In the genomic region with DNA sequence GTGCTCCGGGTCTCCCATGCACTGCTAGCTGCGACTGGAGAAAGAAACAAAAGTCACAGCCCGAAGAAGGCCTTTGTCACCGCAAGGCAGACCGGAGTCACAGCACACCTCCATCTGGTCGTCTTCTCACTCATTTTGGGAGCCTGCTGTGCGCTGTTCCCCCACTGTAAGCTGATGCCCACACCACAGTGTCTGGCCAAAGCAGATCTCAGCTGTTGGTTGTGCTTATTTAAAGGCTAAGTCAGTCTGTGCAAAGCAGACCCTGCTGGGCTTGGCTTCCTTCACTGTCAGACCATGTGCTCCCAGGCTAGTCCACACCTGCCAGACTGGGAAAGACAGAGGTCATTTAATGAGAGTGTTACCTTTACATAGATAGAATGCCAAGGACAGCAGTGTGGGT, we compare ENCODE assay signal across 11 mouse cellular contexts.
DNase-seq lines count a peak whose midpoint lies in the region; ATAC-seq and TF ChIP-seq lines count a peak whose summit lies in the region.
"Had no signal": no experiment of that assay in that cellular context is flagged by ENCODE, and none has a peak within 500 bp of the region (broad histone marks: within the 10 kb centered on the region; RNA-seq: fewer than 3 reads in every experiment).

No protein-coding gene starts in this region.

- peak; percentile 26 to 50 for DNase-seq in left cerebral cortex, postnatal 25 days (ENCODE audit: low spot score in 2 of 2)
- DNase-seq in left cerebral cortex, adult 18-20 months (ENCODE audit: low spot score in 2 of 2): no peak
- DNase-seq in cerebellum, postnatal 14 days: peak; percentile 73 to 74
- no peak for DNase-seq in forebrain, postnatal 0 days
- no peak for DNase-seq in liver, embryonic 11.5 days (ENCODE audit: low spot score)
- DNase-seq in layer of hippocampus, adult 11-12 months (ENCODE audit: low spot score): no peak
- DNase-seq: adrenal gland, postnatal 36 days; lung, postnatal 36 days had no signal

- H3K27me3 ChIP-seq in forebrain, postnatal 0 days (ENCODE audit: insufficient read depth, low read length): no peaks in the 10 kb centered on the region
- no peaks in the 10 kb centered on the region for H3K27me3 ChIP-seq in midbrain, embryonic 15.5 days (replicated peaks)
- H3K27me3 ChIP-seq in liver, embryonic 11.5 days (replicated peaks; ENCODE audit: control insufficient read depth, insufficient read depth, low read length): no peaks in the 10 kb centered on the region
- no peaks in the 10 kb centered on the region for H3K27me3 ChIP-seq in neural tube, embryonic 15.5 days (replicated peaks)

- no peaks in the 10 kb centered on the region for H3K9me3 ChIP-seq in forebrain, postnatal 0 days (ENCODE audit: low read length)
- no peaks in the 10 kb centered on the region for H3K9me3 ChIP-seq in midbrain, embryonic 15.5 days
- peaks cover 3% of the 10 kb centered on the region; the same call in 1 of the 2 replicates for H3K9me3 ChIP-seq in liver, embryonic 11.5 days (ENCODE audit: control insufficient read depth, low read length)
- no peaks in the 10 kb centered on the region for H3K9me3 ChIP-seq in neural tube, embryonic 15.5 days (replicated peaks)

- H3K4me2 ChIP-seq in forebrain, postnatal 0 days (ENCODE audit: low read depth): no peak overlapping the region
- H3K4me2 ChIP-seq in midbrain, embryonic 15.5 days: no peak overlapping the region
- H3K4me2 ChIP-seq in liver, embryonic 11.5 days: no peak overlapping the region
- H3K4me2 ChIP-seq in neural tube, embryonic 15.5 days: no peak overlapping the region

- WGBS in forebrain, postnatal 0 days: 48% methylated on average over 7 of the region's 7 CpGs
- 57% methylated on average over 7 of the region's 7 CpGs for WGBS in midbrain, embryonic 15.5 days
- WGBS in liver, embryonic 11.5 days: 67% methylated on average over 7 of the region's 7 CpGs
- WGBS in neural tube, embryonic 15.5 days: 59% methylated on average over 7 of the region's 7 CpGs

- peak; percentile 34 for ATAC-seq in forebrain, postnatal 0 days
- ATAC-seq in midbrain, embryonic 15.5 days (replicated peaks): no peak
- no peak for ATAC-seq in liver, embryonic 11.5 days (replicated peaks; ENCODE audit: low FRiP score)
- no peak for ATAC-seq in neural tube, embryonic 15.5 days (ENCODE audit: low FRiP score)

- intact Hi-C loops in left cerebral cortex, postnatal 25 days (cut with DNase I): loop anchor here (10.0 kb wide), 1 partner anchor 210 kb away; no protein-coding TSS in a partner anchor

- peaks cover 15% of the 10 kb centered on the region for H3K4me1 ChIP-seq in forebrain, postnatal 0 days (ENCODE audit: insufficient read depth)
- peaks cover 49% of the 10 kb centered on the region for H3K4me1 ChIP-seq in midbrain, embryonic 15.5 days
- no peaks in the 10 kb centered on the region for H3K4me1 ChIP-seq in liver, embryonic 11.5 days (replicated peaks; ENCODE audit: control insufficient read depth, insufficient read depth, low read length)
- peaks cover 41% of the 10 kb centered on the region for H3K4me1 ChIP-seq in neural tube, embryonic 15.5 days

- no peak overlapping the region for H3K27ac ChIP-seq in forebrain, postnatal 0 days (ENCODE audit: low read depth, low read length)
- 0 out of 2 replicates have a peak overlapping the region, but pooled peaks have one; percentile 10 for H3K27ac ChIP-seq in midbrain, embryonic 15.5 days
- no peak overlapping the region for H3K27ac ChIP-seq in liver, embryonic 11.5 days (ENCODE audit: low read depth, low read length)
- H3K27ac ChIP-seq in neural tube, embryonic 15.5 days (replicated peaks): no peak overlapping the region

- H3K36me3 ChIP-seq in forebrain, postnatal 0 days (ENCODE audit: insufficient read depth): no peaks in the 10 kb centered on the region
- H3K36me3 ChIP-seq in midbrain, embryonic 15.5 days (replicated peaks): no peaks in the 10 kb centered on the region
- no peaks in the 10 kb centered on the region for H3K36me3 ChIP-seq in liver, embryonic 11.5 days (ENCODE audit: control insufficient read depth, insufficient read depth, low read length)
- no peaks in the 10 kb centered on the region for H3K36me3 ChIP-seq in neural tube, embryonic 15.5 days
- H3K36me3 ChIP-seq: G1E had no signal

- H3K9ac ChIP-seq in forebrain, postnatal 0 days: no peak overlapping the region
- H3K9ac ChIP-seq in midbrain, embryonic 15.5 days: no peak overlapping the region
- H3K9ac ChIP-seq in liver, embryonic 11.5 days (ENCODE audit: low read depth, low read length): no peak overlapping the region
- H3K9ac ChIP-seq in neural tube, embryonic 15.5 days (replicated peaks): no peak overlapping the region

- no peak for TF ChIP-seq CTCF in forebrain, postnatal 0 days (IDR thresholded peaks at IDR 0.05; ENCODE audit: low read depth)

- no peak overlapping the region for H3K4me3 ChIP-seq in forebrain, postnatal 0 days (ENCODE audit: low read depth, low read length)
- H3K4me3 ChIP-seq in midbrain, embryonic 15.5 days: no peak overlapping the region
- H3K4me3 ChIP-seq in liver, embryonic 11.5 days (ENCODE audit: low read depth, low read length): no peak overlapping the region
- H3K4me3 ChIP-seq in neural tube, embryonic 15.5 days (replicated peaks): no peak overlapping the region

Comparison
In these comparisons a context has a peak if more than half of its experiments do, and no peak if none do; other contexts are left out.
1. DNase-seq: peak in left cerebral cortex, postnatal 25 days (2 of 2) and cerebellum, postnatal 14 days (2 of 2); none in left cerebral cortex, adult 18-20 months (0 of 2), forebrain, postnatal 0 days (single experiment), liver, embryonic 11.5 days (single experiment) and layer of hippocampus, adult 11-12 months (single experiment).